Mouse (Mus musculus) forebrain, embryonic 14.5 days (tissue): ENCODE data around the gene Senp1. TPM values are rescaled to one million over a fixed set of nuclear protein-coding genes. Genes with fewer than 3 reads are reported as not detected.

Experiments used
- ATAC-seq: fragments of 200-750 bp; cut with Nextera tagmentation; 2 replicates; pipeline ENCODE4 v1.8.0; 2017; ENCODE audit warnings: mild to moderate bottlenecking, moderate library complexity
- DNase-seq: peaks from one replicate; pipeline ENCODE4 v3.0.0-alpha.2; 2015; ENCODE audit warnings: low spot score
- H3K27ac ChIP-seq: fragments of 300-500 bp; sonication (generic); 2 replicates; pipeline ENCODE4 v1.5.1; 2014; ENCODE audit warnings: low read depth, mild to moderate bottlenecking, control low read depth, low read length, moderate library complexity
- H3K27me3 ChIP-seq: fragments of 300-500 bp; sonication (generic); replicated peaks from 2 replicates; pipeline ENCODE4 v1.6.1; 2014; ENCODE audit warnings: low read length, control low read depth, mixed read lengths; ENCODE audit not compliant: control insufficient read depth, insufficient read depth
- H3K36me3 ChIP-seq: fragments of 300-500 bp; sonication (generic); 2 replicates; pipeline ENCODE4 v1.6.1; 2014; ENCODE audit warnings: low read length, control low read depth; ENCODE audit not compliant: control insufficient read depth, insufficient read depth
- H3K4me1 ChIP-seq: fragments of 300-500 bp; sonication (generic); 2 replicates; pipeline ENCODE4 v1.6.1; 2014; ENCODE audit warnings: antibody characterized with exemption, low read length, control low read depth; ENCODE audit not compliant: control insufficient read depth, insufficient read depth
- H3K4me2 ChIP-seq: fragments of 300-500 bp; sonication (generic); 2 replicates; pipeline ENCODE4 v1.6.1; 2014; ENCODE audit warnings: mild to moderate bottlenecking, control low read depth, low read length
- H3K4me3 ChIP-seq: fragments of 300-500 bp; sonication (generic); 2 replicates; pipeline ENCODE4 v1.5.1; 2014; ENCODE audit warnings: low read depth, low read length, control low read depth
- H3K9ac ChIP-seq: fragments of 300-500 bp; sonication (generic); 2 replicates; pipeline ENCODE4 v1.6.1; 2014; ENCODE audit warnings: mild to moderate bottlenecking, low read length, control low read depth, moderate library complexity
- H3K9me3 ChIP-seq: fragments of 300-500 bp; sonication (generic); replicated peaks from 2 replicates; pipeline ENCODE4 v1.6.1; 2016; ENCODE audit warnings: low read length, control low read depth, mixed read lengths; ENCODE audit not compliant: control insufficient read depth
- WGBS: fragments of 180-500 bp; shearing (Covaris S2); extraction: QIAGEN DNeasy Blood & Tissue Kit; methylation state at CpG from one replicate; pipeline ENCODE4 v1.1.7; 2014; 5-methylcytosine and 5-hydroxymethylcytosine counted together
- polyA plus RNA-seq: library from polyadenylated mRNA; unstranded; fragments of >200 nt; fragmentation: Nextera tagmentation; extraction: Ambion mirVana; gene quantifications from 2 replicates; pipeline ENCODE4 v1.2.1, GENCODE M21; 2014

Gene Senp1
- polyA plus RNA-seq, 1 experiment from 2014 or later = 21.7 TPM

- Histone ChIP-seq H3K9ac (no peak overlapping the region), H3K36me3 (peaks cover 52% of the 10 kb centered on the region), H3K4me3 (no peak overlapping the region), H3K9me3 (no peaks in the 10 kb centered on the region), H3K27me3 (no peaks in the 10 kb centered on the region), H3K27ac (no peak overlapping the region), H3K4me1 (peaks cover 3% of the 10 kb centered on the region; the same call in 1 of the 2 replicates), H3K4me2 (no peak overlapping the region)
- 84% methylated on average over 10 of the region's 10 CpGs for WGBS
- no peak for ATAC-seq
- DNase-seq = no peak
Measured at GRCm38 (mm10) chr15:98114098-98114851, 20.7 kb upstream of the Senp1 start.

GRCm38 (mm10) chr15:98111791-98112190, 18.2 kb upstream of the Senp1 start:
- Histone ChIP-seq H3K27ac (no peak overlapping the region), H3K36me3 (peaks cover 31% of the 10 kb centered on the region), H3K27me3 (no peaks in the 10 kb centered on the region), H3K9ac (no peak overlapping the region), H3K4me3 (no peak overlapping the region), H3K4me1 (peaks cover 13% of the 10 kb centered on the region; the same call in 1 of the 2 replicates), H3K9me3 (no peaks in the 10 kb centered on the region), H3K4me2 (no peak overlapping the region)
- DNase-seq = no peak
- ATAC-seq = no peak
- WGBS = 81% methylated on average over 5 of the region's 5 CpGs

- WGBS = 3% methylated on average over 35 of the region's 37 CpGs
Measured at GRCm38 (mm10) chr15:98108297-98109152, 15.0 kb upstream of the Senp1 start.

GRCm38 (mm10) chr15:98107703-98108296, 14.3 kb upstream of the Senp1 start:
- DNase-seq (no peak), ATAC-seq (peak; percentile 11; the same call in 1 of the 2 replicates)
- H3K4me1 ChIP-seq = peaks cover 13% of the 10 kb centered on the region; the same call in 1 of the 2 replicates
- H3K27ac ChIP-seq = no peak overlapping the region
- WGBS = 33% methylated on average over 11 of the region's 11 CpGs
- no peaks in the 10 kb centered on the region for H3K9me3 ChIP-seq
- peaks cover 10% of the 10 kb centered on the region for H3K36me3 ChIP-seq
- H3K4me2 ChIP-seq = peak overlapping the region; percentile 75
- H3K27me3 ChIP-seq = no peaks in the 10 kb centered on the region
- peak overlapping the region; percentile 84 for H3K9ac ChIP-seq
- peak overlapping the region; percentile 61 for H3K4me3 ChIP-seq

More at GRCm38 (mm10) chr15:98108297-98109152, 15.0 kb upstream of the Senp1 start:
- H3K9ac ChIP-seq = peak overlapping the region; percentile 84
- H3K36me3 ChIP-seq = peaks cover 10% of the 10 kb centered on the region
- DNase-seq (peak; percentile 91), ATAC-seq (peak; percentile 97)
- no peaks in the 10 kb centered on the region for H3K9me3 ChIP-seq
- peak overlapping the region; percentile 75 for H3K4me2 ChIP-seq
- peak overlapping the region; percentile 77 for H3K27ac ChIP-seq
- H3K27me3 ChIP-seq = no peaks in the 10 kb centered on the region
- peak overlapping the region; percentile 61 for H3K4me3 ChIP-seq
- peaks cover 13% of the 10 kb centered on the region; the same call in 1 of the 2 replicates for H3K4me1 ChIP-seq

GRCm38 (mm10) chr15:98107230-98107629, 13.7 kb upstream of the Senp1 start:
- peak overlapping the region; percentile 84; the same call in 1 of the 2 replicates for H3K9ac ChIP-seq
- WGBS = 78% methylated on average over 6 of the region's 6 CpGs
- H3K27ac ChIP-seq = no peak overlapping the region
- no peak for ATAC-seq
- H3K4me2 ChIP-seq = no peak overlapping the region
- no peak for DNase-seq
- H3K4me3 ChIP-seq = no peak overlapping the region
- peaks cover 4% of the 10 kb centered on the region; the same call in 1 of the 2 replicates for H3K36me3 ChIP-seq
- no peaks in the 10 kb centered on the region for H3K9me3 ChIP-seq
- H3K27me3 ChIP-seq = no peaks in the 10 kb centered on the region
- H3K4me1 ChIP-seq = peaks cover 13% of the 10 kb centered on the region; the same call in 1 of the 2 replicates

GRCm38 (mm10) chr15:98106506-98106905, 13.0 kb upstream of the Senp1 start:
- no peaks in the 10 kb centered on the region for H3K9me3 ChIP-seq
- no peaks in the 10 kb centered on the region for H3K36me3 ChIP-seq
- 85% methylated on average over 6 of the region's 6 CpGs for WGBS
- no peak overlapping the region for H3K9ac ChIP-seq
- no peak overlapping the region for H3K27ac ChIP-seq
- H3K4me1 ChIP-seq = peaks cover 13% of the 10 kb centered on the region; the same call in 1 of the 2 replicates
- H3K4me3 ChIP-seq = no peak overlapping the region
- no peak overlapping the region for H3K4me2 ChIP-seq
- no peaks in the 10 kb centered on the region for H3K27me3 ChIP-seq
- DNase-seq = no peak
- ATAC-seq = no peak

GRCm38 (mm10) chr15:98102401-98102800, 8.9 kb upstream of the Senp1 start:
- ATAC-seq (no peak), DNase-seq (no peak)
- Histone ChIP-seq H3K27ac (no peak overlapping the region), H3K36me3 (no peaks in the 10 kb centered on the region), H3K4me3 (no peak overlapping the region), H3K9me3 (no peaks in the 10 kb centered on the region), H3K9ac (no peak overlapping the region), H3K27me3 (no peaks in the 10 kb centered on the region), H3K4me1 (no peaks in the 10 kb centered on the region), H3K4me2 (no peak overlapping the region)
- WGBS = 89% methylated on average over 6 of the region's 6 CpGs

GRCm38 (mm10) chr15:98098519-98098918, 5.0 kb upstream of the Senp1 start:
- H3K27me3 ChIP-seq = no peaks in the 10 kb centered on the region
- H3K9me3 ChIP-seq = no peaks in the 10 kb centered on the region
- ATAC-seq = no peak
- no peaks in the 10 kb centered on the region for H3K36me3 ChIP-seq
- H3K9ac ChIP-seq = no peak overlapping the region
- WGBS = 91% methylated on average over 9 of the region's 9 CpGs
- no peak overlapping the region for H3K4me2 ChIP-seq
- no peak overlapping the region for H3K4me3 ChIP-seq
- no peaks in the 10 kb centered on the region for H3K4me1 ChIP-seq
- DNase-seq = no peak
- no peak overlapping the region for H3K27ac ChIP-seq
